Mouse (Mus musculus): ENCODE measurements around the gene Lingo3. TPM values are rescaled to one million over a fixed set of nuclear protein-coding genes. Genes with fewer than 3 reads are reported as not detected.

The Lingo3 gene
- polyA plus RNA-seq, 1 experiment from 2014 or later: 0.77 TPM

DNA sequence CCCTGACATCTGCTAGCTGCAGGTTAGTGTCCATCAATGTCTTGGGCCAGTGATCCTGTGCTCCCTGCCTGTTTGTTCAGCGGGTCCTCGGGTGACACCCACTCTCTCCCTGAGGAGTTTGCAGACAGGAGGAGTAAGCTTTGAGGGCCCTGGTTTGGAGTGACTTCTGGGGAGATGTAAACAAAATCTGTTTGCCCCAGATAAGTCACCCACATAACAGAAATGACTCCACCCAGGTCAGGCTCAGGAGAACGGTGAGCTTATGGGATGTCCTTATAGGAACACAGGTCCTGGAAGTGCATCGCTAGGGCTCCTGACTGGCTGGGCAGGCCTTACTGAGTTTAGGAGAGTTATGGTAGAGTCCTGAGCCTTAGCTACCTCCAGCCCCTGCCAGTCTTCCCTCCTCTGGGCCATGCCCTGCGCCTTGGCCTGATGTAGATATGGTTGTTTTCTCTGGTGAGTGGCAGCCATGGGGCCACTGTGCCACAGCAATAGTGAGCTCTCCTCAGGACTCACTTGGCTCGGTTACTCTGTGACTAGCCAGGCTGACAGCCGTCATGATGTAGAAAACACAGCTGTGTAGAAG, 14.6 kb upstream of the Lingo3 start:
- Histone ChIP-seq H3K4me1 (peaks cover 36% of the 10 kb centered on the region), H3K4me3 (no peak overlapping the region), H3K36me3 (peaks cover 24% of the 10 kb centered on the region), H3K9ac (replicated peaks) (no peak overlapping the region), H3K27me3 (no peaks in the 10 kb centered on the region), H3K4me2 (replicated peaks) (no peak overlapping the region), H3K9me3 (no peaks in the 10 kb centered on the region), H3K27ac (replicated peaks) (no peak overlapping the region)
- no peak for ATAC-seq (ENCODE audit: low FRiP score, low read depth)
- 88% methylated on average over 7 of the region's 7 CpGs for WGBS

DNA sequence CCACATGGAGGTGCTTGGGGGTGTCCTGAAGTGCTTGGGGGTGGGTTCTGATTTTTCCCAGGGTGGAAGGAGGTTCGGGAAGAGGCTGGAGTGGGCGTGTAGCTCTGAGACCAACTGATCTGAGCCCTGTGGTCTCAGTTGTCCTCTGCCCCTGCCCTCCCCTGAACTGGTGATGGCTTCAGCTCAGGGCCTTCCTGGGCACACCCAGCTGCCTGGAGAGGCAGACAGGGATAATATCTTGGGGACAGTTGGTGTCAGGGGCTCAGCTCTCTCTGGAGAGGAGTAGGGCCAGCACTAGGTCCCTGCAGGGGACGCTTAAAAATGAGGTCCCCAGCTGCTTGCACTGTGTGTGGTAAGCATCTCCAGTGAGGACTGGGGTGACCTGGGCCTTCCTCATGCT, 14.0 kb upstream of the Lingo3 start:
- no peak for ATAC-seq (ENCODE audit: low FRiP score, low read depth)
- Histone ChIP-seq H3K27me3 (no peaks in the 10 kb centered on the region), H3K4me3 (no peak overlapping the region), H3K36me3 (peaks cover 23% of the 10 kb centered on the region), H3K4me1 (peaks cover 36% of the 10 kb centered on the region), H3K9ac (replicated peaks) (peak overlapping the region; percentile 37; the same call in 1 of the 2 replicates), H3K27ac (replicated peaks) (no peak overlapping the region; the same call in 1 of the 2 replicates), H3K4me2 (replicated peaks) (peak overlapping the region; percentile 15; the same call in 1 of the 2 replicates), H3K9me3 (no peaks in the 10 kb centered on the region)
- WGBS: 74% methylated on average over 3 of the region's 3 CpGs

DNA sequence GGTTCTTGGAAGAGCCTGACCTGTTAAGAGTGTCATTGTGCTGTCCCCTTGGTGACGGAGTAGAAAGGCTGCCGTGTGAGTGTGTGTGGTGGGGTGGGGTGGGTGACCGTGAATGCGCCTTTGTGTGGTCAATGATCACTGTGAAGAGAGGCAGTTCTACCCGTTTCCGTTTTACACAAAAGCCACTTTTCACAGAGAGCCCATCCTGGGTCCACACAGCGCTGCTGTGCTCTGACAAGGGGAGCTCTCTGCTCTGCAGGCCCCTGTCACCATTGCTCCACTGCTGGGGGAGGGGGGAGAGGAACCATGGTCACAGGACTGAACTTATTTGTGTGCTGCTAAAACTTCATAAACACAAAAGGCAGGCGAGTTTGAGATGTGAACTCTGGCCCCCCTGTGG, 13.5 kb upstream of the Lingo3 start:
- Histone ChIP-seq H3K4me1 (peaks cover 36% of the 10 kb centered on the region), H3K36me3 (peaks cover 22% of the 10 kb centered on the region), H3K9ac (replicated peaks) (peak overlapping the region; percentile 37), H3K27ac (replicated peaks) (no peak overlapping the region), H3K9me3 (no peaks in the 10 kb centered on the region), H3K27me3 (no peaks in the 10 kb centered on the region), H3K4me2 (replicated peaks) (peak overlapping the region; percentile 15; the same call in 1 of the 2 replicates), H3K4me3 (0 out of 2 replicates have a peak overlapping the region, but pooled peaks have one; percentile 0)
- ATAC-seq (ENCODE audit: low FRiP score, low read depth): no peak
- 51% methylated on average over 8 of the region's 8 CpGs for WGBS

DNA sequence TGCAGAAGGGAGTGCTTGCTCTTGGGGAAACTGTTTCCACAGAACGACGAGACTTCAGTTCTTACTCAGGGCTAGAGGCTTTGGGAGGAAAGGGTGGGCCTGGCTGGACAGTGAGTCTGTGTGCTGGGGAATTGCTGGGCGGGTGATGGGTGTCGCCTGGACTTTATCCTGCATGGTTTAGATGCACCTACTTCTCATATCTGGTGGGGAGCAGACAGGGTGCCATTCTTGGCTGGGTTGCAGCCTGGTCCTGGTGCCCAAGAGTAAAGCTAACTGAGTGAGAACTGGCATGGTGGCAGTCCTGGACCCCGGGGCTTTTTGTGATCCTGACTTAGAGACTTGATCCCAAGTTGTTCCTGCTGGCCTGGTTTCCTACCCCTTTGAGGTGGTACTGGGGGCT, 13.1 kb upstream of the Lingo3 start:
- Histone ChIP-seq H3K27ac (replicated peaks) (no peak overlapping the region), H3K9ac (replicated peaks) (peak overlapping the region; percentile 37; the same call in 1 of the 2 replicates)

DNA sequence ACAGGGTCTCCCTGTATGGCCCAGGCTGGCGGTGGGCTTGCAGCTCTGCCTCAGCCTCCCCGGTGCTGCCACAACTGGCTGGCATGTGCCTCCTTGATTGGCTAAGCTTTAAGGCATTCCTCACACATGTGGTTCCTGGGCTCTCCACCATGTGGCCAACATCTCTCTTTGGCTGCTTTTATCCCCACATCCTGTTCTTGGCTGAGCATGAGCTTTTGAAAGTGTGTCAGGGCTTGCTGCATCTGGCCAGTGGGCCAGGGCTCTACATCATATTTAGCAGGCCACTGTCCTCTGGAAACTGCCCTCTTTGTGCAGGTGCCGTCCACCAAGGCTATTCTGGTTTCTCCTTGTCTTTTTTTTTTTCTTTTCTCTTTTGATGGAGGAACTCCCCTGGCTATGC, 12.4 kb upstream of the Lingo3 start:
- WGBS: 64% methylated on average over 3 of the region's 3 CpGs
- ATAC-seq (ENCODE audit: low FRiP score, low read depth): no peak
- peaks cover 36% of the 10 kb centered on the region for H3K4me1 ChIP-seq
- no peaks in the 10 kb centered on the region for H3K9me3 ChIP-seq
- no peaks in the 10 kb centered on the region for H3K27me3 ChIP-seq
- H3K4me3 ChIP-seq: peak overlapping the region; percentile 94; the same call in 1 of the 2 replicates
- H3K9ac ChIP-seq (replicated peaks): peak overlapping the region; percentile 17; the same call in 1 of the 2 replicates
- peaks cover 22% of the 10 kb centered on the region for H3K36me3 ChIP-seq
- peak overlapping the region; percentile 99 for H3K4me2 ChIP-seq (replicated peaks)
- no peak overlapping the region for H3K27ac ChIP-seq (replicated peaks)

More for the DNA sequence above, 13.1 kb upstream of the Lingo3 start:
- Histone ChIP-seq H3K27me3 (no peaks in the 10 kb centered on the region), H3K4me3 (0 out of 2 replicates have a peak overlapping the region, but pooled peaks have one; percentile 0), H3K36me3 (peaks cover 22% of the 10 kb centered on the region), H3K4me2 (replicated peaks) (0 out of 2 replicates have a peak overlapping the region, but pooled peaks have one; percentile 15), H3K9me3 (no peaks in the 10 kb centered on the region), H3K4me1 (peaks cover 36% of the 10 kb centered on the region)
- ATAC-seq (ENCODE audit: low FRiP score, low read depth): no peak
- 87% methylated on average over 5 of the region's 5 CpGs for WGBS

DNA sequence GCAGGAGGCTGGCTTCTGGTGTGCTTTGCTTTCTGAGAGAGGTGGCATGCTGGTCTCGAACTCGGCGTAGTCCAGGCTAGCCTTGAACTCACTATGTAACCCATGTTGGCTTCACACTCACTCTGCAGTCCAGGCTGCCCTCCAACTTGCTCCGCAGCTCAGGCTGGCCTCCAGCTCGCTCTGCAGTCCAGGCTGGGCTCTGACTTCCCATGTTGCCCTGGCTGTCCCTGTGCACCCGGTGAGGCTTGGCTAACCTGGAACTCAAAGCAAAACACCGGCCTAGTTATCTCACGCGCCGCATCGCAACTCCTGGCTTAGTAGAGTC, 11.9 kb upstream of the Lingo3 start:
- peak; percentile 8; the same call in 1 of the 2 replicates for ATAC-seq (ENCODE audit: low FRiP score, low read depth)

DNA sequence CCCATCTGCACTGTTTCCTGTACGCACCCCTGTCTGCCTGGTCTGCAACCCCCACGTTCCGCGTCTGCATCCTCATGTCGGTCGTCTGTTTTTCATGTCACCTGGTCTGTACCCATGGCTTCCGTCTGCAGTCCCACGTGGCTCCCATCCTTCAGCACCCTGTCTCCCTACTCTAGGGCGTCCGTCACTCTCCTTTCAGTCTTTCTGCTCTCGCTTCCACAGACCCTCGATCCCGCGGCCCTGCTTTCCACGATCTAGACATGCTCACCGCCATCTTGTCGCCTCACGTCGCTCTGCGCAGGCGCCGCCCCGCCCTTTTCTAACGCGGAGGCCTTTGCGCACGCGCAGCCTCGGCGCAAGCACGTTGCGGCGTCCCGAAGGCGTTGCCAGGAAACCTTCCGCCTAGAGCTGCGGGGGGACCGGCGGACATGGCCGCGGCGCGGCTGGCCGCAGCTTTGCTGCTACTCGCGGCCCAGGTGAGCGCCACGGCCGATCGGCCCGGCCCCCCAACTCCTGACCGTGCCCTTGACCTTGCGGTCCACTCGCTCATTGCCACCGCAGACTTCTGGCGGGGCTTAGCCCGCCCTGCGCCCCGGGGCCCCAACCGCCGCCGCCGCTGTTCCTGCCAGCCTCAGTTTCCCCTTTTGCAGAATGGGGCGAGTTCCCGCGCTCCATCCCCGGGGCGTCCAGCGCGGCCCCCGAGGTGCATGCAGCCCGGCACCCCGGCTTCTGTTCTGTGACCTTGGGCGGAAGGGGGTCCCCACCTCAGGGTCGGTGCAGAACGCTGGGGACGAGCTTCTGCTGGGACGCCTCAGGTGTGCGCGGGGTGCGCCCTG, 11.3 kb upstream of the Lingo3 start, which contains the start of the genes Lsm7 and Sppl2b:
Gene Lsm7, minus strand, starts transcription at position 297 of the 836 bp plus-strand sequence.
Gene Sppl2b, plus strand, starts transcription at position 363 of the 836 bp plus-strand sequence.
- peak; percentile 85 for ATAC-seq (ENCODE audit: low FRiP score, low read depth)
- Histone ChIP-seq H3K9me3 (no peaks in the 10 kb centered on the region), H3K27ac (replicated peaks) (peak within 1 kb of the TSS; percentile 46), H3K9ac (replicated peaks) (peak within 1 kb of the TSS; percentile 89), H3K27me3 (no peaks in the 10 kb centered on the region), H3K36me3 (peaks cover 28% of the 10 kb centered on the region), H3K4me2 (replicated peaks) (peak within 1 kb of the TSS; percentile 99), H3K4me1 (peaks cover 36% of the 10 kb centered on the region), H3K4me3 (peak within 1 kb of the TSS; percentile 94)
- WGBS: under 1% methylated on average over 81 of the region's 81 CpGs

More for the DNA sequence above, 11.9 kb upstream of the Lingo3 start:
- Histone ChIP-seq H3K4me1 (peaks cover 36% of the 10 kb centered on the region), H3K9me3 (no peaks in the 10 kb centered on the region), H3K4me3 (peak overlapping the region; percentile 94), H3K27me3 (no peaks in the 10 kb centered on the region), H3K4me2 (replicated peaks) (peak overlapping the region; percentile 99), H3K27ac (replicated peaks) (0 out of 2 replicates have a peak overlapping the region, but pooled peaks have one; percentile 46), H3K36me3 (peaks cover 26% of the 10 kb centered on the region), H3K9ac (replicated peaks) (peak overlapping the region; percentile 89)
- WGBS: 25% methylated on average over 11 of the region's 11 CpGs

DNA sequence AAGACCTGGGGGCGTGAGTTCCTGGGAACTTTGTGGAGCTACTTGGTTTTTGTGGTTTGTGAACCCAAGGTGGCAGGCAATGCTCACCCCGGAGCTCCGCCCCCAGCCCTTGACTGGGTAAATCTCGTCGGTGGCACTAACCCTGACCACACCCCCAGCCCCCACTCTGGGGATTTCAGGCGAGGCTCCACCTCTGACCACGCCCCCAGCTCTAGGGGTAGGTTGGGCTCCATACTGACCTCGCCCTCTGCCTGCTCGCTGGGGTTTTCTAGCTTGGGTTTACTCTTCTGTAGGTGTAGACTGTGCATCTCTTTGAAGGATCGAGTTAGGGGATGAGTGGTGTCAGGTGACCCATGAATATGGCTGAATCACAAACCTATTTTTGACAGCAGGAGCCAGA, 4.7 kb upstream of the Lingo3 start:
- no peak overlapping the region for H3K9ac ChIP-seq (replicated peaks)
- H3K27me3 ChIP-seq: peaks cover 30% of the 10 kb centered on the region
- no peak overlapping the region for H3K27ac ChIP-seq (replicated peaks)
- H3K36me3 ChIP-seq: peaks cover 31% of the 10 kb centered on the region
- WGBS: 9% methylated on average over 10 of the region's 10 CpGs
- H3K4me2 ChIP-seq (replicated peaks): no peak overlapping the region
- H3K4me1 ChIP-seq: peaks cover 10% of the 10 kb centered on the region
- no peak overlapping the region for H3K4me3 ChIP-seq
- no peak for ATAC-seq (ENCODE audit: low FRiP score, low read depth)
- no peaks in the 10 kb centered on the region for H3K9me3 ChIP-seq

DNA sequence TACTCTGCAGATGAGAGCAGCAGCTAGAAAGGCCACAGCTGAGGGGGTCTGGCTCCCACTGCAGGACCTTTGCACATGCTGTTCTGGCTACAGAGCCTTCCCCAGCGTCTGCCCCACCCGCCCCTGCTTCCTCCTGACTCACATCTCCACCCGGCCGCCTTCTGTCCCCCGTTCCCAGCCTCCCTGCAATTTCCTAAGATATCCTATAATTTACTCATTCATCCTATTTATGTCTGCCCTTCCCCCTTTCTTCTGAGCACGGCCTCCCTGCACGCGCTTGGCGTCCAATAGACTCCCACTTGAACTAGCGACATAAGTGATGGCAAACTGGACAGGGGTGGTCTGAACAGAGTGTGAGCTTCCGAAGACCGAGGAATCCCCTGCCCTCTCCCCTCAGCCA, 1.9 kb upstream of the Lingo3 start:
- Histone ChIP-seq H3K4me1 (peaks cover 13% of the 10 kb centered on the region), H3K27me3 (peaks cover 59% of the 10 kb centered on the region), H3K9ac (replicated peaks) (no peak overlapping the region), H3K9me3 (no peaks in the 10 kb centered on the region), H3K4me3 (no peak overlapping the region), H3K27ac (replicated peaks) (no peak overlapping the region), H3K36me3 (0 out of 2 replicates have a peak, but pooled peaks cover 5% of the 10 kb centered on the region), H3K4me2 (replicated peaks) (no peak overlapping the region)
- ATAC-seq (ENCODE audit: low FRiP score, low read depth): no peak
- 85% methylated on average over 11 of the region's 12 CpGs for WGBS

DNA sequence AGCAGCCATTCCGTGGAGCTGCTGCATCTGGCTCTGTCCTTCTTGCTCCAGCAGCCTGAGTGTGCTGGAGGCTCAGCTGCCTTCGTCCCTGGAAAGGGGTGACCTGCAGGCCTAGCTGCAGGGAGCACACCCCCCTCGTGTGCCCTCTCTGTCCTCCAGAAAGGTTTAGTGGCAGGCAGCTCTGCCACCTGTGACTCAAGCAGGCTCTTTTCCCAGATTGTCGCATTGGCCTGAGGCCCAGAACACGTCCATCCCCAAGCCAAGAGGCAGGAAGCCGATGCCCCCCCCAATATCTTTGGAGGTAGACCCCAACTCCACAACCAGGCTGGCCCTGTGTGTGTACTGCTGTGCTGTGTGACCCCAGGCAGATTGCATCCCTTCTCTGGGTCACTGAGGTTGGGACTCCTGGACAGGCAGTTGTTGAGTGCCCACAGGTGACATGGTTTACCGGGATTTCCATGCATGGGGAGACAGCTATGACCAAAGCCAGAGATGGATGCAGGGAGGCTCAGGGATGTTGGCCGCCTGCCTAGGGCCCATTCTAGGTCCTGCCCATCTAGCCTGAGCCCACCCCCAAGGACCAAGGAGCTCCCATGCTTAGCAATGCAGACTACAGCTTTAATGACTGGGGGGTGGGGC, 1.3 kb upstream of the Lingo3 start:
- 0 out of 2 replicates have a peak, but pooled peaks cover 3% of the 10 kb centered on the region for H3K36me3 ChIP-seq
- 65% methylated on average over 8 of the region's 8 CpGs for WGBS
- H3K9me3 ChIP-seq: no peaks in the 10 kb centered on the region
- peaks cover 59% of the 10 kb centered on the region for H3K27me3 ChIP-seq
- no peak for ATAC-seq (ENCODE audit: low FRiP score, low read depth)
- no peak overlapping the region for H3K9ac ChIP-seq (replicated peaks)
- no peak overlapping the region for H3K4me2 ChIP-seq (replicated peaks)
- H3K27ac ChIP-seq (replicated peaks): no peak overlapping the region
- no peak overlapping the region for H3K4me3 ChIP-seq
- peaks cover 13% of the 10 kb centered on the region for H3K4me1 ChIP-seq

DNA sequence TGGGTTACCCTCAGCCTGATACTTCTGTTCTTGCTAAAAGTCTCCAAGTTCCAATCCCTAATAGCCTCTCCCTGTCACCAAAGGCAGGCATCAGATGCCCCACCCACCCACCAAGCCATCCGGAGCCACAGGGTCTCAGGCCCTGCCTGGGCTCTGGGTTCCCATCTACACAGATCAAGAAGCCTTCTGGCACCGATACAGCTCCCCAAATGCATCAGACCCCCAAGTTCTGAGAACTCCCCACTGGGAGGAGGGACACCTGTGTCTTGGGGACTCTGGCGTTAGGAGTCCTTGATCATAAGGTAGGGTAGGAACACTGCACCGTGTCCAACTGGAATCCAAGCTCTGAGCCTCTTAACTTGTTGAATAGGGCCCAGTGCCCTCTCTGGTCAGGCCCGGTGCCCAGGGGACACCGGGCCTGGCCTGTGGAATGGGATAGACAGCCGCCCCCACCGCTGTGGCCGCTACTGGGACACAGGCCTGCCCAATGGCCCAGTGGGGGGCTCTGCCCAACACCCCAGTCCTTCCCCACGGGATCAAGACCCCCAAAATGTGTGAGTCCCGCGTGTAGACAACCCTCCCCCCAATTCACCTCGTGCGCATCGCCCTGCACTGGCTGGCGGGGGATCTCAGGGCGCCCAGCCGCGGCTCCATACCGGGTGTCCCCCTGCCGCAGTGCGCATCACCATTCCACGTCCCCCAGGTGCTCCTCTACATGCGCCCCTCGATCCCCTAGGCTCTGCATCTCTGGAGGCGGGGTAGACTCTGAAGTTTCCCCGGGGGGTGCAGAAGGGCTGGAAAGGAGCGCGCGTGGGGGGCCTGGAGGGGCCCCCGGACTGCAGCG, 530 bp downstream of the Lingo3 start:
- peaks cover 11% of the 10 kb centered on the region for H3K4me1 ChIP-seq
- H3K9ac ChIP-seq (replicated peaks): peak overlapping the region; percentile 50
- H3K4me3 ChIP-seq: peak overlapping the region; percentile 44
- ATAC-seq (ENCODE audit: low FRiP score, low read depth): 0 out of 2 replicates have a peak, but pooled peaks have one; percentile 55
- no peaks in the 10 kb centered on the region for H3K36me3 ChIP-seq
- peaks cover 69% of the 10 kb centered on the region for H3K27me3 ChIP-seq
- peak overlapping the region; percentile 72 for H3K4me2 ChIP-seq (replicated peaks)
- H3K9me3 ChIP-seq: no peaks in the 10 kb centered on the region
- WGBS: 10% methylated on average over 32 of the region's 32 CpGs
- no peak overlapping the region for H3K27ac ChIP-seq (replicated peaks)
